Mouse (Mus musculus) spleen, postnatal 4 days (tissue): ENCODE results near the gene Stap2.

Source experiments
- DNase-seq, 2 experiments: peaks; one replicate each; pipeline ENCODE4 v3.0.0; 2022; ENCODE audit warnings: low spot score in 2 of 2

The Stap2 gene

GRCm38 (mm10) chr17:56005415-56006061, at the start of gene Stap2, which contains the start of gene Mpnd:
TSS of gene Stap2 (minus strand) at chr17:56005584.
TSS of gene Mpnd (plus strand) at chr17:56005711.
- no peak for DNase-seq

- no peak for DNase-seq
Observed at GRCm38 (mm10) chr17:56054938-56055337, 49.6 kb upstream of the Stap2 start.

- DNase-seq: no peak
Observed at GRCm38 (mm10) chr17:56051369-56051768, 46.0 kb upstream of the Stap2 start.

- DNase-seq: peak in 1 of 2 experiments; percentile 20
Observed at GRCm38 (mm10) chr17:56040857-56041163, 35.4 kb upstream of the Stap2 start.

- peak; percentile 96 to 98 for DNase-seq
Observed at GRCm38 (mm10) chr17:56040030-56040856, 34.9 kb upstream of the Stap2 start, which contains the start of gene Chaf1a. TSS of gene Chaf1a (plus strand) at chr17:56040439.

- DNase-seq: no peak
Observed at GRCm38 (mm10) chr17:56039345-56039744, 34.0 kb upstream of the Stap2 start.

GRCm38 (mm10) chr17:56038583-56039261, 33.3 kb upstream of the Stap2 start:
- DNase-seq: peak in 1 of 2 experiments; percentile 15

GRCm38 (mm10) chr17:56036901-56037287, 31.5 kb upstream of the Stap2 start:
- no peak for DNase-seq

- peak; percentile 99 to 100 for DNase-seq
Observed at GRCm38 (mm10) chr17:56036176-56036900, 31.0 kb upstream of the Stap2 start, which contains the start of gene Sh3gl1. TSS of gene Sh3gl1 (minus strand) at chr17:56036635.

- no peak for DNase-seq
Observed at GRCm38 (mm10) chr17:56035216-56035615, 29.8 kb upstream of the Stap2 start.

GRCm38 (mm10) chr17:56034726-56035100, 29.3 kb upstream of the Stap2 start:
- peak in 1 of 2 experiments; percentile 13 for DNase-seq

- DNase-seq: no peak
Observed at GRCm38 (mm10) chr17:56034040-56034725, 28.8 kb upstream of the Stap2 start.

GRCm38 (mm10) chr17:56032831-56033230, 27.4 kb upstream of the Stap2 start:
- DNase-seq: peak in 1 of 2 experiments; percentile 44

- no peak for DNase-seq
Observed at GRCm38 (mm10) chr17:56032127-56032733, 26.8 kb upstream of the Stap2 start.

GRCm38 (mm10) chr17:56031431-56031830, 26.0 kb upstream of the Stap2 start:
- no peak for DNase-seq

- DNase-seq: peak; percentile 29 to 62
Observed at GRCm38 (mm10) chr17:56030919-56031318, 25.5 kb upstream of the Stap2 start.

- DNase-seq: peak in 1 of 2 experiments; percentile 56
Observed at GRCm38 (mm10) chr17:56030238-56030870, 25.0 kb upstream of the Stap2 start.

GRCm38 (mm10) chr17:56027801-56028441, 22.5 kb upstream of the Stap2 start:
- DNase-seq: no peak

- no peak for DNase-seq
Observed at GRCm38 (mm10) chr17:56026881-56027280, 21.5 kb upstream of the Stap2 start.

GRCm38 (mm10) chr17:56026303-56026702, 20.9 kb upstream of the Stap2 start:
- DNase-seq: no peak
